Mouse (Mus musculus): Measurements from ENCODE around the gene Slc7a5. TPM values are rescaled to one million over a fixed set of nuclear protein-coding genes. Genes with fewer than 3 reads are reported as not detected.

Slc7a5 gene
- polyA plus RNA-seq, 1 experiment = 104 TPM

DNA sequence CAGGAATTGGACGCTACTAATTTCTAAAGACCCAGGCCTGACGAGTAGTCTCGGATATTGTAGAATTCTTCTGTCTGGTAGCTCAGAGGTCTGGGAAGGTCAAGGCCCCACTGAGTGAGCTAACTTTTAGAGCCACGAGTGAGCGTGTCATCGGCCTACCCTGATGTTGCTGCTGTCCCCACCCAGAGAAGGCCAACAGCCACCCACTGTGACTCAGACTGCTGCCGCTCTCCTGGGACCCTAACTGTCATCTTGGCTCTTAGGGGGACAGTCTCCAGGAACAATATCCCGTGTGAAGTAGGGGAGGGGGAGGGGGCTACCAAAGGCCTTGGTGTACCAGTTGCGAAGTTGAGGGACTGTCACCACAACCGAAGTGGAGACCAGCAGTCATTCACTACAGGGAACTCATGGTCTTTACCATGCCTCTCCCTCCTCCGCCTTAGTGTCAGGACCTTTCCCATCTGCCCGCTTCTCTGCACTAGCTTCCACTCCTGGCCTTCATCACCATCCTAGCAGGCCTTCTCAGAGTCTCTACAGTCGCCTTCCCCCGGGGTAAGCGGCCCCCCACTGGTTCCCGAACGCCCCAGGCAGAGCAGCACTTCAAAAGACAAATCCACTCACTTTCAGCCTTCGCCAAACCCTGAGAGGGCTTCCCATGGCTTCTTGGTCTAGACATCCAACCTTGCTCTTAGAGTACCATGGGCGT, 39.7 kb upstream of the Slc7a5 start:
- H3K4me3 ChIP-seq (ENCODE audit: control insufficient read depth, low read depth, low read length) = no peak overlapping the region
- H3K27me3 ChIP-seq (ENCODE audit: control insufficient read depth, insufficient read depth, low read length) = no peaks in the 10 kb centered on the region
- no peak overlapping the region; the same call in 1 of the 2 replicates for H3K27ac ChIP-seq (ENCODE audit: control insufficient read depth, insufficient read depth, low read depth, low read length)
- H3K4me1 ChIP-seq (ENCODE audit: control insufficient read depth, insufficient read depth, low read length) = peaks cover 26% of the 10 kb centered on the region
- no peaks in the 10 kb centered on the region for H3K36me3 ChIP-seq (ENCODE audit: control insufficient read depth, insufficient read depth, low read length)
- no peak for TF ChIP-seq CTCF (IDR thresholded peaks at IDR 0.05; ENCODE audit: control insufficient read depth, insufficient read depth, insufficient replicate concordance, low read depth, low read length)
- TF ChIP-seq POLR2A (IDR thresholded peaks at IDR 0.05; ENCODE audit: control insufficient read depth, low read depth, low read length) = no peak

DNA sequence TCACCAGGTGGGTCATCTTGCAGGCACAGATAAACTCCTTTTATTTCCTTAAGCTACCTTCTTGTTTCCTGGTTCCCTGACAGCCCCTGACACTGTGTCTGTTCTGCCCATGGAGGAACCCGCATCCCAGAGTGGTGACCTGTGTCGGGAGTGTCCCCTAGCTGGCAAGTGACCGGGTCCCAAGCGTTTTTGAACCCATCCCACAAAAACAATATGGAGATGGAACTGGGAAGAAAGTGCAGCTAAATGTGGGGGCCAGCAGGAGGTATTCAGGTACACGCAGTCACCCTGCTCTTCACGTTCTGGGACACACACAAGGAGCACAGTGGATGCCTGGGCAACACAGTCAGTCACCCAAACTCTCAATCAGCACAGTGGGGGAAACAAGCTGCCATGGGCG, 38.9 kb upstream of the Slc7a5 start:
- H3K27ac ChIP-seq (ENCODE audit: control insufficient read depth, insufficient read depth, low read depth, low read length) = no peak overlapping the region
- H3K4me1 ChIP-seq (ENCODE audit: control insufficient read depth, insufficient read depth, low read length) = peaks cover 24% of the 10 kb centered on the region
- no peaks in the 10 kb centered on the region for H3K27me3 ChIP-seq (ENCODE audit: control insufficient read depth, insufficient read depth, low read length)
- no peak overlapping the region for H3K4me3 ChIP-seq (ENCODE audit: control insufficient read depth, low read depth, low read length)
- TF ChIP-seq POLR2A (IDR thresholded peaks at IDR 0.05; ENCODE audit: control insufficient read depth, low read depth, low read length) (no peak), CTCF (IDR thresholded peaks at IDR 0.05; ENCODE audit: control insufficient read depth, insufficient read depth, insufficient replicate concordance, low read depth, low read length) (no peak)
- H3K36me3 ChIP-seq (ENCODE audit: control insufficient read depth, insufficient read depth, low read length) = no peaks in the 10 kb centered on the region

DNA sequence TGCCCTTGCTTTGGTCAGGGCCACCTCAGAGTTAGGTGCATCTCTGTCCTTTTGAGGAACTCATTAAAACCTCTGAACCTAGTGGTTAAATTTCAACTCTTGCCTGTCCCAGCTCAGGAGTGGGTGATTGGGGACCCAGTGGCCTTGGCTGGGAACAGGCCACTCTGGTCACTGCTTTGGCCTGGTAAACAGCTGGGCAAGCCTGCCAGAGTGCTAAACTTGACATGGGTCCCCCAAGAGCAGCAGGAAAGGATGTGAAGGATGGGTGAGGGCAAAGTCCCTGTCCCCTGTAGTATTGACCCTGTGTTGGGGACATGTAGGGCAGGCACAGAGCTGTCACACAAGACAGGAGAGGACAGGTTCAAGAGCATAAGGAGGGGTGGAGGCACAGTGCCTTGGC, 37.3 kb upstream of the Slc7a5 start, which contains the start of gene Car5a:
TSS of gene Car5a (minus strand) at position 74 of the 400 bp plus-strand sequence.
- Histone ChIP-seq H3K4me1 (ENCODE audit: control insufficient read depth, insufficient read depth, low read length) (peaks cover 24% of the 10 kb centered on the region), H3K4me3 (ENCODE audit: control insufficient read depth, low read depth, low read length) (no peak within 1 kb of the TSS), H3K36me3 (ENCODE audit: control insufficient read depth, insufficient read depth, low read length) (no peaks in the 10 kb centered on the region), H3K27me3 (ENCODE audit: control insufficient read depth, insufficient read depth, low read length) (no peaks in the 10 kb centered on the region), H3K27ac (ENCODE audit: control insufficient read depth, insufficient read depth, low read depth, low read length) (no peak within 1 kb of the TSS)
- TF ChIP-seq CTCF (IDR thresholded peaks at IDR 0.05; ENCODE audit: control insufficient read depth, insufficient read depth, insufficient replicate concordance, low read depth, low read length) (no peak), POLR2A (IDR thresholded peaks at IDR 0.05; ENCODE audit: control insufficient read depth, low read depth, low read length) (no peak)

DNA sequence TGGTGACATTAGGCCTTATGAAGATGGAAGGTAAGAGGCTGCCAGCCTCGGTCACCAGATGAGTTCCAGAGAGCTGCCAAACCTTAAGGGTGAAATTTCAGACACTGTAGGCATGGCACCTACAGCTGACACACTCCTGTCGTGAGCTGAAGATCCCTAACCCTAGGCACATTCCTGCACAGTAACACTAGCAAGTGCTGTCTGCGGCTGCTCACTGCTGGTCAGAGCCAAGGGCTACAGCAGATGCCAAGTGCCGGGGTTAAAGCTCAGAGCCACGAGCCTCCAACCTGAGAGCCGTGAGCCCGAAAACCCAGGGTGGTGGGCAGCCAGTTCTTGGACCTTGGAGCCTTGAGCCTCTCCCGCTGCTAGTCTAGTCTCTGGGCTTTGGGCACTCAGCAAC, 36.2 kb upstream of the Slc7a5 start:
- TF ChIP-seq CTCF (IDR thresholded peaks at IDR 0.05; ENCODE audit: control insufficient read depth, insufficient read depth, insufficient replicate concordance, low read depth, low read length) (no peak), POLR2A (IDR thresholded peaks at IDR 0.05; ENCODE audit: control insufficient read depth, low read depth, low read length) (no peak)
- Histone ChIP-seq H3K27ac (ENCODE audit: control insufficient read depth, insufficient read depth, low read depth, low read length) (no peak overlapping the region), H3K4me3 (ENCODE audit: control insufficient read depth, low read depth, low read length) (no peak overlapping the region), H3K27me3 (ENCODE audit: control insufficient read depth, insufficient read depth, low read length) (no peaks in the 10 kb centered on the region), H3K36me3 (ENCODE audit: control insufficient read depth, insufficient read depth, low read length) (no peaks in the 10 kb centered on the region), H3K4me1 (ENCODE audit: control insufficient read depth, insufficient read depth, low read length) (peaks cover 19% of the 10 kb centered on the region)

DNA sequence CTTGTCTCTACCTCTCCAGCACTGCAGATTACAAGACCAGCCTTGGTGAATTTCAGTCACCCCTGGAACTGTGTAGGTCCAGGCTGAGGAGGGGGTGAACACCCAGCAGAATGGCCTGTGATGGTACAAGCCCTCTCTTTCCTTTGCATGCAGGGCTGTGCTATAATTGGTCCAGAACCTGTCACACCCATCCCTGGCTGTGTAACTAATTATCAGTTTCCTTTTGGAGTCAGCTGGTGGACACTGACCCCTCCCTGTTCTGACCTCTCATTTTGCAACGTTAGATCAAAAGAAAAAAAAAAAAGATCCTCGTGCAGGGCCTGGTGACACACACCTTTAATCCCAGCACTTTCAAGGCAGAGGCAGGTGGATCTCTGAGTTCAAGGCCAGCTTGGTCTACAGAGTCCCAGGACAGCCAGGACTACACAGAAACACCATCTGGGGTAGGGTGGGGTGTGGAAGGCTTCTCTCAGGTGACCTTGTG, 35.6 kb upstream of the Slc7a5 start:
- no peak for TF ChIP-seq POLR2A (IDR thresholded peaks at IDR 0.05; ENCODE audit: control insufficient read depth, low read depth, low read length)
- no peak for TF ChIP-seq CTCF (IDR thresholded peaks at IDR 0.05; ENCODE audit: control insufficient read depth, insufficient read depth, insufficient replicate concordance, low read depth, low read length)
- Histone ChIP-seq H3K27ac (ENCODE audit: control insufficient read depth, insufficient read depth, low read depth, low read length) (no peak overlapping the region), H3K4me3 (ENCODE audit: control insufficient read depth, low read depth, low read length) (no peak overlapping the region), H3K27me3 (ENCODE audit: control insufficient read depth, insufficient read depth, low read length) (no peaks in the 10 kb centered on the region), H3K36me3 (ENCODE audit: control insufficient read depth, insufficient read depth, low read length) (no peaks in the 10 kb centered on the region), H3K4me1 (ENCODE audit: control insufficient read depth, insufficient read depth, low read length) (peaks cover 13% of the 10 kb centered on the region)

DNA sequence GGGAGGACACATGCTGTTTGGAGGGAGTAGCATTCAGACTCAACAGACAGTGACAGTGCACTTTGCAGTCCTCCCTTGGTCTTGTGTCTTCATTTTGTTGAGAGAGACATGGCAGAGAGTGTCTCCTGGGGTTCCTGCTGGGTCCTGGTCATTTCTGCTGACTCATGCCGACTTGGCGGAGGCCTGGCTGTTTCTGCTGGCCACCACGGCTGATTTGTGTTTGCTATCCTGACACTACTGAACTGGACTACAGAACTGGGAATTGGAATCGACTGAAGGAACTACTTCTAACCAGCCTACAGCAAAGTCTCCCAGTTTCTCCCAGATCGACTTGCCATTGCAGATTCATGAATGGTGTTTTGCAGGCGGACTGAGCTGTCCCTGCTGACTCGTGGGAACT, 31.2 kb upstream of the Slc7a5 start:
- no peaks in the 10 kb centered on the region for H3K36me3 ChIP-seq (ENCODE audit: control insufficient read depth, insufficient read depth, low read length)
- H3K27ac ChIP-seq (ENCODE audit: control insufficient read depth, insufficient read depth, low read depth, low read length) = no peak overlapping the region
- H3K27me3 ChIP-seq (ENCODE audit: control insufficient read depth, insufficient read depth, low read length) = no peaks in the 10 kb centered on the region
- no peak overlapping the region for H3K4me3 ChIP-seq (ENCODE audit: control insufficient read depth, low read depth, low read length)
- TF ChIP-seq POLR2A (IDR thresholded peaks at IDR 0.05; ENCODE audit: control insufficient read depth, low read depth, low read length) (no peak), CTCF (IDR thresholded peaks at IDR 0.05; ENCODE audit: control insufficient read depth, insufficient read depth, insufficient replicate concordance, low read depth, low read length) (no peak)
- H3K4me1 ChIP-seq (ENCODE audit: control insufficient read depth, insufficient read depth, low read length) = peaks cover 6% of the 10 kb centered on the region

DNA sequence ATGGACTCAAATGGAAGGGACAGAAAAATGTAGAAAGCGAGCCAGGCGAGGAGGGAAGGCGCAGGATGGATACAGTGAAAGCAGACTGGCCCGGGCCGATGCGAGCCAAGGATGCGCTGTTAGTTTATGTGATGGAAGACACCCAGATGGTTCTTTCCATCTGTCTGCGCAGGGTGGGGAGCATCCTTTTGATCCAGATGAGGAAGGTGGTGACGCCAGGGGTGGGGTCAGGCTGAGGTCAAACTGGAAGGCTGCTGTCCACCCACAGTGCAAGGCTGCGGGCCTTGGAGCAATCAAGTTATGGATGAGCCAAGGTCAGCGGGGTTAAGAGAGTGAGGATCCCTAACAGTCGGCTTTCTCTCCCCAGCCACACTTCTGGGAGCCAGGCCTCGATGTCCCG, 28.9 kb upstream of the Slc7a5 start:
- Histone ChIP-seq H3K4me3 (ENCODE audit: control insufficient read depth, low read depth, low read length) (no peak overlapping the region), H3K27ac (ENCODE audit: control insufficient read depth, insufficient read depth, low read depth, low read length) (no peak overlapping the region), H3K36me3 (ENCODE audit: control insufficient read depth, insufficient read depth, low read length) (no peaks in the 10 kb centered on the region), H3K27me3 (ENCODE audit: control insufficient read depth, insufficient read depth, low read length) (no peaks in the 10 kb centered on the region), H3K4me1 (ENCODE audit: control insufficient read depth, insufficient read depth, low read length) (peaks cover 8% of the 10 kb centered on the region)
- TF ChIP-seq CTCF (IDR thresholded peaks at IDR 0.05; ENCODE audit: control insufficient read depth, insufficient read depth, insufficient replicate concordance, low read depth, low read length) (no peak), POLR2A (IDR thresholded peaks at IDR 0.05; ENCODE audit: control insufficient read depth, low read depth, low read length) (no peak)

All from testis, adult 2 months (tissue).